Comparison of ENCODE assay signal across 18 mouse cellular contexts in the genomic region with DNA sequence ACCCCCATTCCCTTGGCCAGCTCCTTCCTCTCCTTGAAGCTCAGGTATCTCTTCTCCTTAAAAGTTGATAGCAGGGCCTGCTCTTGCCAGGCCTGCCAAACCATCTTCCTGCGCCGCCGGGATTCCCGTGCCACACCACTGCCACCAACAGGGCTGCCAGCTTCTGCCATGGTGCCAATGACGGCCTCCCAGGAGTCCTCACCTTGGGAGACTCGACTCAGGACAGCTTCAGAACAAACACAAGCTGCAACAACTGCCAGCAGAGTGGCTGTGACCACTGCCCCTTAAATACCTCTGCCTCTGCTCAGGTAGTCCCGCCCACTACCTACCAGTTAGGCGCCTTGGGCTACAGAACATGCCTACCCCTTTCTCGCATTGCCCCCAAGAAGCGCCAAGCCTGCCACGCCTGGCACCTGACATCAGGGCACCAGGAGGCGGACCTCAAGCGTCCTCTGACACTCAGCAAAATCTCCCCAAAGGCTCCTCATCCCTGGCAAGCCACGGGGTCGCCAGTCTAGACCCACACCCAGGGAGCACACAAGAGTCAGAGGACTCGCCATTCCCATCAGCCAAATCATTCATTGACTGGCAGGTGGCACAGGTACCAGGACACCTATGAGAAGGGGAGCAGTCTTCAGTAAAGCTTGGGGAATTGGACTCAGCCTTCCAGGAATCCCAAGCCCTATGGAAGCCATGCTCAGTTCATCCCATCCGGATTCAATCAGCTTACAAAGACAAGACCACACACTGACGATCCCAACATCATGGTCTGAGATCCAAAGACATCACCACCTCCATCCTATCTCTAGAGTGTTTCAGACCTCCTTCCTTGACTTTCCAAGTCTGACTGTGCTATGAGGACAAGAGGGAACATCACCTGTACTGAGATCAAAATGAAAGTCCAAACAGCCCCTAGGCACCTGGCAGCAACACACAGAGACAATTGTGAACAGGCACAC. TPM values are rescaled to one million over a fixed set of nuclear protein-coding genes. Genes with fewer than 3 reads are reported as not detected.
A peak's percentile ranks its signal among the peaks of the same experiment; 100 is the strongest.
DNase-seq lines count a peak whose midpoint lies in the region; ATAC-seq lines count a peak whose summit lies in the region.
"Not testable (repeated sequence)": the region's sequence is repeated elsewhere in the genome, so short reads cannot be mapped to it uniquely, and the experiment has no call there.
"Had no signal": no experiment of that assay in that cellular context is flagged by ENCODE, and none has a peak within 500 bp of the region (broad histone marks: within the 10 kb centered on the region; RNA-seq: fewer than 3 reads in every experiment).

A gene (minus strand): TSS at position 104 of the 959 bp plus-strand sequence.

- ATAC-seq in activated CD4-positive, CD25-positive, alpha-beta regulatory T cell, adult 4 months, result peak; percentile 32

- intact Hi-C loops in gastrocnemius, postnatal 36 days (cut with DNase I), result not testable (repeated sequence)

- peak; percentile 35 for DNase-seq in cerebellum, adult 9-11 months
- DNase-seq in gastrocnemius, postnatal 36 days, result peak; percentile 59 to 60
- peak; percentile 50 to 80 for DNase-seq in kidney, postnatal 25 days
- DNase-seq in lung, postnatal 25 days (ENCODE audit: low spot score), result peak; percentile 42
- DNase-seq in spleen, adult 12 weeks (ENCODE audit: low spot score), result peak; percentile 27
- DNase-seq in thymus, postnatal 4 days, result peak; percentile 46

RNA-seq across cellular contexts. Expression of the gene that starts here (rescaled TPM):
- not detected for polyA plus RNA-seq in activated CD4-positive, CD25-positive, alpha-beta regulatory T cell, adult 4 months (2017; shearing (Covaris generic))
- total RNA-seq in gastrocnemius, postnatal 36 days (2021), result not detected
- total RNA-seq: layer of hippocampus, postnatal 36 days; megakaryocyte, adult 5-6 weeks had no signal
- polyA plus RNA-seq: forebrain, embryonic 16.5 days; gonadal fat pad, adult 2 months; heart, embryonic 15.5 days; hindbrain, embryonic 13.5 days; intestine, postnatal 0 days; large intestine, adult 2 months; limb, embryonic 13.5 days; lung, adult 2 months; neural tube, embryonic 13.5 days had no signal

Comparison
In these comparisons a context has a peak if more than half of its experiments do, and no peak if none do; other contexts are left out.
1. Peak in every context shown above with its lines: DNase-seq and ATAC-seq.
2. Peak in ATAC-seq in activated CD4-positive, CD25-positive, alpha-beta regulatory T cell, adult 4 months; RNA of the gene not detected or under 1 TPM.
3. Peak in DNase-seq in gastrocnemius, postnatal 36 days; RNA of the gene not detected or under 1 TPM.